Mouse (Mus musculus) forebrain, embryonic 11.5 days (tissue): Measurements from ENCODE around the gene Ltc4s. TPM values are rescaled to one million over a fixed set of nuclear protein-coding genes. Genes with fewer than 3 reads are reported as not detected.

Experiments
- ATAC-seq: fragments of 200-750 bp; cut with Nextera tagmentation; replicated peaks from 2 replicates; pipeline ENCODE4 v1.8.0; 2017; ENCODE audit warnings: moderate TSS enrichment; ENCODE audit not compliant: low FRiP score
- DNase-seq: peaks from one replicate; pipeline ENCODE4 v3.0.0-alpha.2; 2017; ENCODE audit warnings: low spot score
- H3K27ac ChIP-seq: fragments of 300-500 bp; sonication (generic); 2 replicates; pipeline ENCODE4 v1.5.1; 2014; ENCODE audit warnings: low read depth, low read length
- H3K27me3 ChIP-seq: fragments of 300-500 bp; sonication (generic); 2 replicates; pipeline ENCODE4 v1.6.1; 2014; ENCODE audit warnings: mild to moderate bottlenecking, low read length, mixed read lengths; ENCODE audit not compliant: control insufficient read depth, insufficient read depth
- H3K36me3 ChIP-seq: fragments of 300-500 bp; sonication (generic); 2 replicates; pipeline ENCODE4 v1.6.1; 2014; ENCODE audit warnings: mild to moderate bottlenecking, low read length, moderate library complexity, mixed read lengths; ENCODE audit not compliant: control insufficient read depth, insufficient read depth
- H3K4me1 ChIP-seq: fragments of 300-500 bp; sonication (generic); replicated peaks from 2 replicates; pipeline ENCODE4 v1.6.1; 2014; ENCODE audit warnings: low read length, mixed read lengths; ENCODE audit not compliant: control insufficient read depth, insufficient read depth
- H3K4me2 ChIP-seq: fragments of 300-500 bp; sonication (generic); 2 replicates; pipeline ENCODE4 v1.6.1; 2014; ENCODE audit warnings: low read depth, mild to moderate bottlenecking, low read length, moderate library complexity, mixed read lengths; ENCODE audit not compliant: severe bottlenecking
- H3K4me3 ChIP-seq: fragments of 300-500 bp; sonication (generic); 2 replicates; pipeline ENCODE4 v1.5.1; 2014; ENCODE audit warnings: low read depth, low read length
- H3K9ac ChIP-seq: fragments of 300-500 bp; sonication (generic); 2 replicates; pipeline ENCODE4 v1.6.1; 2014; ENCODE audit warnings: low read length
- H3K9me3 ChIP-seq: fragments of 300-500 bp; sonication (generic); 2 replicates; pipeline ENCODE4 v1.6.1; 2016; ENCODE audit warnings: low read length, mixed read lengths; ENCODE audit not compliant: control insufficient read depth
- WGBS: fragments of 180-500 bp; shearing (Covaris S2); extraction: QIAGEN DNeasy Blood & Tissue Kit; methylation state at CpG from one replicate; pipeline ENCODE4 v1.1.7; 2014; 5-methylcytosine and 5-hydroxymethylcytosine counted together
- polyA plus RNA-seq: library from polyadenylated mRNA; unstranded; fragments of >200 nt; fragmentation: Nextera tagmentation; extraction: Ambion mirVana; gene quantifications from 2 replicates; pipeline ENCODE4 v1.2.1, GENCODE M21; 2014

Gene Ltc4s
- polyA plus RNA-seq, 1 experiment from 2014 or later, result 0.81 TPM

DNA sequence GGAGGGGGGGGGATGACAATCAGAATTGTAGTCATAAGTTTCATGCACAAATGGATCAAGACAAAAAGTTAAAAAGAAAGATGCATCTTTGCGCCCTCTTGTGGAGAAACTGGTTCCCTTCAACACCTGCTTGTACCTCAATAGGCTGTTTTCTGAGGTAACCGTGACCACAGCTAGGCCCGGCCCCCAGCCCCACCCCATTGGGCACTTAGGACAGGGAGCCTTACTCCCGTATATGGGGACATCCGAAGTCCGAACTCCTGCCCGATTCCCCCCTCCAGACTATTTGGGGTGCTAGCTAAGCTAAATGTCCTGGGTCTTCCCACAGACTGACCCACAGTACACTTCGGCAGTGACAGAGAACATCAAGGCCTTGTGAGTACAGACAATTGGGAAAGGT lies 7.0 kb downstream of the Ltc4s start:
- Histone ChIP-seq H3K4me1 (peaks cover 11% of the 10 kb centered on the region), H3K36me3 (peaks cover 5% of the 10 kb centered on the region; the same call in 1 of the 2 replicates), H3K9me3 (no peaks in the 10 kb centered on the region), H3K4me3 (no peak overlapping the region; the same call in 1 of the 2 replicates), H3K27me3 (peaks cover 2% of the 10 kb centered on the region; the same call in 1 of the 2 replicates), H3K4me2 (peak overlapping the region; percentile 44; the same call in 1 of the 2 replicates), H3K9ac (no peak overlapping the region), H3K27ac (no peak overlapping the region)
- peak; percentile 70 for DNase-seq
- no peak for ATAC-seq
- WGBS, result 20% methylated on average over 8 of the region's 8 CpGs

- peaks cover 2% of the 10 kb centered on the region; the same call in 1 of the 2 replicates for H3K27me3 ChIP-seq
- peaks cover 5% of the 10 kb centered on the region; the same call in 1 of the 2 replicates for H3K36me3 ChIP-seq
- 20% methylated on average over 45 of the region's 45 CpGs for WGBS
Measured at GRCm38 (mm10) chr11:50230481-50231304, 7.7 kb downstream of the Ltc4s start.

DNA sequence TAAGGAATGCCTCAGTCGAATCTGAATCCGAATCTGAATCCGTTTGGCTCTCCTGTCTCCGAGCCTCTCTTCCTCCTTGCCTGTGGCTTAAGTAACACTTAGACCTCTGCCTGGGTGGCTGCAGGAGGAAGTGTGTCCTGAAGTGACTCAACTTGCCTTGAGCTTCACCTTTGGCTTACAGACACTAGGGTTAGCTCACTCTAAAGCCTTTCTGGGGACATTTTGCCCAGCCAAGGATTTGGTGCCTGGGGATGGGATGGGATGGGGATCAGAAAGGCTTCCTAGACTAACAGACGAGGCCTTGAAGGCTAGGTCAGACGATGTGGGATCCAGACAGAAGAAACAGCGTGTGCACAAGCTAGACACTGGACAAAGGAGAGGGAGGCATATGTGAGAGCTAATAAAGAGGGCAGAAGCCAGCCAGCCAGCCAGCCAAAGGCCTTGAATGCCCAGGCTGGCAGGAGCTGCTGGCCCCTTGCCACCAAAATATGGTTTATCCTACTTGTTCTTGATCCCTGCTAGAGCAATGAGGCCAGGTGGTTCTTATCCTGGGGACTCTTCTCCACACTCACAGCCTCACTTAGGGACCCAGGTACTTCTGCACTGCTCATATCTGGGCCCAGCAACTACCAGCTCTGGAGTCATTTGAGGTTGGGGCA lies 9.0 kb downstream of the Ltc4s start:
- no peak overlapping the region for H3K4me3 ChIP-seq

More at GRCm38 (mm10) chr11:50230481-50231304, 7.7 kb downstream of the Ltc4s start:
- Histone ChIP-seq H3K4me2 (peak overlapping the region; percentile 44), H3K9me3 (no peaks in the 10 kb centered on the region), H3K4me3 (peak overlapping the region; percentile 16; the same call in 1 of the 2 replicates), H3K27ac (no peak overlapping the region), H3K4me1 (peaks cover 16% of the 10 kb centered on the region), H3K9ac (no peak overlapping the region)
- ATAC-seq (0 out of 2 replicates have a peak, but pooled peaks have one; percentile 25), DNase-seq (no peak)

DNA sequence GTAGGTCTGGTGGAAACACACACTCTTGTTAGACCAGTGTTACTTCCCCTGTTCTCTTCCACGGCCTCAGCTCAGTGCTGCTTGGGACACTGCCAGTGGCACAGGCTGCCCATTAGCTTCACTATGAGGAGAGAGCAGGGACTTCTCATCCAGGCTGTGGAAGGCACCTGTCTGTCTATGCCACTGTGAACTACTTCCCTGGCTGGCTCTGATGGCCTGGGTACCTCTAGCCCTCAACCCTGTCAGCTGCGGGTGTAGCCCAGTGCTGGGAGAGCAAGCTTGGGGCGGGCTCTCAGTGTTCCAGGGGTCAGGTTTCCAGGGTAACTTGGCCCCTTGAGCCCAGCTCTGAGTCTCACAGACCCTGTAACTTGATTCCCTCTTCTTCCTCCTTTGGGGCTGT lies 9.6 kb downstream of the Ltc4s start:
- no peak for ATAC-seq
- no peak for DNase-seq
- peaks cover 21% of the 10 kb centered on the region for H3K4me1 ChIP-seq
- no peak overlapping the region for H3K4me3 ChIP-seq
- peaks cover 4% of the 10 kb centered on the region; the same call in 1 of the 2 replicates for H3K27me3 ChIP-seq
- peaks cover 2% of the 10 kb centered on the region; the same call in 1 of the 2 replicates for H3K36me3 ChIP-seq
- WGBS, result 26% methylated on average over 3 of the region's 3 CpGs
- H3K9ac ChIP-seq, result no peak overlapping the region
- no peak overlapping the region for H3K27ac ChIP-seq
- no peak overlapping the region for H3K4me2 ChIP-seq
- no peaks in the 10 kb centered on the region for H3K9me3 ChIP-seq

More for the DNA sequence above, 9.0 kb downstream of the Ltc4s start:
- no peaks in the 10 kb centered on the region for H3K9me3 ChIP-seq
- no peak overlapping the region for H3K4me2 ChIP-seq
- no peak overlapping the region for H3K27ac ChIP-seq
- peaks cover 16% of the 10 kb centered on the region for H3K4me1 ChIP-seq
- H3K36me3 ChIP-seq, result peaks cover 2% of the 10 kb centered on the region; the same call in 1 of the 2 replicates
- DNase-seq (no peak), ATAC-seq (no peak)
- H3K27me3 ChIP-seq, result peaks cover 2% of the 10 kb centered on the region; the same call in 1 of the 2 replicates
- H3K9ac ChIP-seq, result no peak overlapping the region
- WGBS, result 47% methylated on average over 7 of the region's 7 CpGs

DNA sequence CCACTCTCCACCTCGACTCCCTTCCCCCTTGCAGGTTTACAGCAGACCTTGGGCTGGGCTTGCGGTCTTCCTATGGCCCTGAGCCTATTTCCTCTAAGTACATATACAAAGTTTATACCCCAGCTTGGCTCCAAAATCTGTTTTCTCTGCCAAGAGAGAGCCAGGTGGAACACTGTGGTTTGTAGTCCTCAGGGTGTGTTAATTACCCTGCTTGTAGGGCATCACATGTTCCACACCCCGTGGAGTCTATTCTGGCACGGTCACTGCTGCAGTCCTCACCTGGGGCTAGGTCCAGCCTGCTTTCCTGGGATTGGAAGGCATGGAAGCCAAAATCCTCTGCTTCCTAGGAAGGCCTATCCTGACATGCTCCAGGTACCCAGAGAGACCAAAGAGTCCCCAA lies 10.7 kb downstream of the Ltc4s start:
- Histone ChIP-seq H3K27me3 (peaks cover 4% of the 10 kb centered on the region; the same call in 1 of the 2 replicates), H3K9me3 (no peaks in the 10 kb centered on the region), H3K9ac (no peak overlapping the region), H3K27ac (no peak overlapping the region), H3K4me3 (no peak overlapping the region), H3K36me3 (peaks cover under 1% of the 10 kb centered on the region; the same call in 1 of the 2 replicates), H3K4me1 (peaks cover 22% of the 10 kb centered on the region), H3K4me2 (no peak overlapping the region)
- WGBS, result 93% methylated on average over 4 of the region's 4 CpGs
- ATAC-seq (no peak), DNase-seq (no peak)

GRCm38 (mm10) chr11:50227226-50227625 lies 11.2 kb downstream of the Ltc4s start:
- Histone ChIP-seq H3K27ac (no peak overlapping the region), H3K4me3 (no peak overlapping the region), H3K4me2 (no peak overlapping the region), H3K36me3 (no peaks in the 10 kb centered on the region), H3K27me3 (peaks cover 4% of the 10 kb centered on the region; the same call in 1 of the 2 replicates), H3K9ac (no peak overlapping the region), H3K4me1 (peaks cover 22% of the 10 kb centered on the region), H3K9me3 (no peaks in the 10 kb centered on the region)
- no peak for ATAC-seq
- WGBS, result 82% methylated on average over 3 of the region's 3 CpGs
- no peak for DNase-seq

DNA sequence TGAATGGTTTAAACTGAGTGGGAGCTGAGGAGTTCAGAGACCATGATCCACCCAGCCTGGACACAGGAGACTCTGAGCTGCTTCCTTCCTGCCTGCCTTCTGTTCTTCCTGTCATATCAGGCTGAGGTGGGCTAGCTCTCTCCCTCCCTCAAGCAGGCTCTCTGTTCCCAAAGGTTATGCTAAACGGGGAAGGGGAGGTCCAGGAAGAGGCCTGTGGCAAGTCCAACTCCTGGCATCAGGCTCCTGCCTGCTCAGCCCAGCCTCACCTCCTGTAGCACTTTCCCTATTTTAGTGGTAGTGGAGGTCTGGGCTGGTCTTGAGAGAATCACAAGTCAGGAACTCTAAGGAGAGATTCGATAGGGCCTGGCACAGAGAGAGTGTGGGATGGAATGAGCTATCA lies 12.0 kb downstream of the Ltc4s start:
- Histone ChIP-seq H3K9me3 (no peaks in the 10 kb centered on the region), H3K4me1 (peaks cover 22% of the 10 kb centered on the region), H3K36me3 (no peaks in the 10 kb centered on the region), H3K4me3 (peak overlapping the region; percentile 86), H3K4me2 (peak overlapping the region; percentile 95), H3K27me3 (peaks cover 4% of the 10 kb centered on the region; the same call in 1 of the 2 replicates), H3K27ac (no peak overlapping the region), H3K9ac (peak overlapping the region; percentile 94)
- 42% methylated on average over 2 of the region's 2 CpGs for WGBS
- DNase-seq (no peak), ATAC-seq (no peak)

DNA sequence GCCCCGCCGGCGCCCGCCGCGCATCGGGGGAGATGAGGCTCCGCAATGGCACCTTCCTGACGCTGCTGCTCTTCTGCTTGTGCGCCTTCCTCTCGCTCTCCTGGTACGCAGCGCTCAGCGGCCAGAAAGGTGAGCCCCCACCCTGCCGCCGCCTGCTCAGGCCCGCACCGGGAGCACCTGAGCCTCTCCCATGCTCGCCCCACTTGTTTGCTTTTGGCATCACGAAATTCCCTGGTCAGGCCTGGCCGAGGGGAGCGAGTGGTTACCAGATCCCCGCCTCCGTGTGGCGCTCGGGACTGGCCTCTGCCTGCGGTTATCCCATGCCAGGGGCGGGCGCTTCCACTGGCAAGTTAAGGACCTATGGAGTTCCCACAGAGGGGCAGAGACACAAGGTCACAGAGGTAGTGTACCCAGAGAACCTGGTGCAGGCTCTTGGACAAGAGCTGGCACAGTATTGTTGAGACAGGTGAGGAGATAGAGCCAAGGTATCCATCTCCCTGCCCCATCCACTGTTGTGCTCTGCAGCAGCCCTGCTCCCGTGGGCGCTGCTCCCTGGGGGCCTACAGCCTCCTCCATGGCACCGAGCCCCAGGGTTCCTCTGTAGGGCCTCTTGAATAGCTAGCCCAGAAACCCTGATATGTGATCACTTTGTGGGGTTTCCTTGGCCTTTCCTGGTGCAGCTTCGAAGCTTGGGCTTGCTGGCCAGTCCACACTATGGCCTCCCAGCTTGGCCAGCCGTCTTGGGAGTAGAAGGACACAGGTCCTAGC lies 12.6 kb downstream of the Ltc4s start:
- Histone ChIP-seq H3K27me3 (peaks cover 4% of the 10 kb centered on the region; the same call in 1 of the 2 replicates), H3K4me3 (peak overlapping the region; percentile 86), H3K4me1 (peaks cover 19% of the 10 kb centered on the region), H3K9me3 (no peaks in the 10 kb centered on the region), H3K36me3 (no peaks in the 10 kb centered on the region), H3K27ac (no peak overlapping the region), H3K9ac (peak overlapping the region; percentile 94), H3K4me2 (peak overlapping the region; percentile 95)
- ATAC-seq, result peak; percentile 26
- WGBS, result 4% methylated on average over 32 of the region's 34 CpGs
- DNase-seq, result peak; percentile 72
